Mouse (Mus musculus): ENCODE measurements around the gene 2010003K11Rik.
"Not testable (repeated sequence)": the region's sequence is repeated elsewhere in the genome, so short reads cannot be mapped to it uniquely, and the experiment has no call there.

2010003K11Rik gene

DNA sequence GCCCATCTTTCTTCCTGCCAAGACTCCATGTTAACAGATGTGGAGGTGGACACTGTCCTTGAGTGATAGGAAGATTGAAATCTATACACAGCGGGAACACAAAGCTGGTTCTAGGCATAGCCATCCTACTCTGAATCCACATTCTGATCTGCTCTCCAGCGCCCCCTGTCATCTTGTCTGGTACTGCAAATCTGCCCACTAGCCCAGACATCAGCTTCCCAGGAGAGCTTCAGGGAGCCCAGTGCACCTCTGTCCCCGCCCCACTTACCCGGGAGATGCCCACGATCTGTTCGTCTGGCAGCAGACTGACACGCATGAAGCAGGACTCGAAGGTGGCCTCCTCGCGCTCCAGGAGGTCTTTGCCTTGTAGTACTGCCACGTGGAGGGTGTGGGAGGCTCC lies 42.2 kb downstream of the 2010003K11Rik start:
- DNase-seq (ENCODE audit: low spot score), result peak; percentile 50

DNA sequence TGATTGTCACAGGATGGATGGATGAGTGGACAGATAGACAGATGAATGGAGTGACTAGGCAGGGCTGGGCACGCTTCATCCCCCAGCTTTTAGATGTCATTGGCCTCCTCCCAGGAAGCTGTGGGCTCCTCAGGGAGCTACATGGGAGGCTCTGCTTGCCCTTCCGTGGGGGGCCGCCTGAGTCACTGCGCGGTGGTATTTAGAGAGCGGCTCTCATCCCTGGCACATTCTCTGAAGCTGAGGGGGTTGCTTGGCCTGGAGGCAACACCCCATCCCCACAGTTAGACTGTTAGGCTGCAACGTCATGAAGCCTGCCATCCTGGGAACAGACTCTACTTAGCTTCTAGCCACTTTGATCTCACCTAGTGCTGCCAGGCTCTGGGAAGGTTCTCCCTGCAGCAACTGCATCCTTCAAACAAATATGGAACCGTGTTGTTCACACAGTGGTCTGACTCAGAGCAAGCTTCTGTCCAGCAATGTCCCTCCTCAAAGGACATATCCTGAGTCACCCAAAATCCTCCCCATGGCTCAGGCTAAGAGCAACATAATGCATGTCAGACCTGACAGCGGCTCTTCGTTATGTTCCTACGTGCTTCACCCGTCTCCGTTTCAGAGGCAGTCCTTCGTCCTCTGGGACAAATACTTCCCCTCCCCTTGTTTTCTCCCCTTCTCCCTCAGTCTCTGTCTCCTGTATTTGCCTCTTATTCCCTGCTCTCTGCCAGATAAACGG lies 43.1 kb downstream of the 2010003K11Rik start:
- no peak for DNase-seq (ENCODE audit: low spot score)

DNA sequence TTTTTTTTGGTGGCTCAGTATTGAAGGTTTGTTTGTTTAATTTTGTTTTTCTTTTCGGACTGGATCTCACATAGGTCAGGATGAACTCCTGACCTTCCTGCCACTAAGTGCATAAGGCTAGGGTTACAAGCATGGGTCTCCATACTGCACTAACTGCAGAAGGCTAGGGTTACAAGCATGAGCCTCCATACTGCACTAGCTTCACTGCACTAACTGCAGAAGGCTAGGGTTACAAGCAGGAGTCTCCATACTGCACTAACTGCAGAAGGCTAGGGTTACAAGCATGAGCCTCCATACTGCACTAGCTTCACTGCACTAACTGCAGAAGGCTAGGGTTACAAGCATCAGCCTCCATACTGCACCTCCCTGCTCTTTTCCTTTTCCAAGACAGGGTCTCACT lies 44.3 kb downstream of the 2010003K11Rik start:
- not testable (repeated sequence) for DNase-seq (ENCODE audit: low spot score)

DNA sequence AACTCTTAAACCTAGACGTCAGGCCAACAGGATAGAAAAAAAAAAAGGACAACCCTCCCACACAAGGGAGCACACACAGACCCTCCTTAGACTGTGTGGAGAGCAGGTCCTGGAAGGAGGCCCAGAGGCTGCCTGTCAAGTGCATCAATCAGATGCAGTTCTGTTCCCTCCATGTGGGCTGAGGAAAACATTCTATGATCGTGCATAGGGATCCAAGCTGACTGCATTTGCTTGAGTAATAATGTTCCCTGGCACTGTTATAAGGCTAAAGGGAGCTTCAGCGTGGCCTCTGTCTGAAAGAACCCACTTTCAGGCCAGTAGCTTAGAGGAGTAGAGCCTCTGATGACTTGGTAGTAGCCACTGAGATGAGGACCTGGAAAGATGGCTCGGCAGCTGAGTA lies 45.9 kb downstream of the 2010003K11Rik start:
- DNase-seq (ENCODE audit: low spot score), result no peak

DNA sequence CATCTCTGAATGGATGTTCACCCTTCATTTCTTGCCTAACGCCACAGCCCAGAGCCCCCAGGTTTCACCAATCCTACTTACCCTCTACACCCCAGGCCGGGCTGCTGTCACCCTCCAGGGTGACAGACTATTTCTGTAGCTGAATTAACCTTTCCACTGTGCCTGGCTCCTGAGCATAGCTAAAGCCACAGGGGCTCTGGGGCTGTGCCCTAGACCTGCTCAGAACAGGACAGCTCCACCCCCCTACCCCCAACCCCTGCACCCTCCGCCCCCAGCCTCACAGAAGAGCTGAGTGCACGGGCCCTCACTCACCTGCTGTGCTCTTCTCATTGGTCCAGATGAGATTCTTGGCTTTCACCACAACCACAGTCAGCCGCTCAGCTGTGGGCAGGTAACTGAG lies 46.4 kb downstream of the 2010003K11Rik start:
- DNase-seq (ENCODE audit: low spot score), result no peak

DNA sequence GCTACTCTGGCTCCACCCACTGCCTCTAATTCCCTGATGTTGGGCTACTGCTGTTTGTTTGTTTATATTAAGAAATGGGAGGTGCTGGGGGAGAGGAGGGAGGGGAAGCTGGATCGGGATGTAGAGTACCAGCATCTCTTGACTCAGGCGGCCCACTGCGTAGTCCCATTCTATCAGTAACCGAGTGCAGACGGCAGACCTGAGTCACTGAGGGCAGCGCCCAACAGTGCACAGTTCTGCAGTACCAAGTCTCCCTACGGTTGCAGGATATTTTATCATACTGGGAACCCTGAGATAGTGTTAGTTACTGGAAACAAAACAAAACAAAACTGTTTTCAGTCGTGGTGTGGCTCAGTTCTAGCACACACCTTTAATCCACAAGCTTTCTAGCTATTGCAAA lies 47.3 kb downstream of the 2010003K11Rik start:
- DNase-seq (ENCODE audit: low spot score), result no peak

DNA sequence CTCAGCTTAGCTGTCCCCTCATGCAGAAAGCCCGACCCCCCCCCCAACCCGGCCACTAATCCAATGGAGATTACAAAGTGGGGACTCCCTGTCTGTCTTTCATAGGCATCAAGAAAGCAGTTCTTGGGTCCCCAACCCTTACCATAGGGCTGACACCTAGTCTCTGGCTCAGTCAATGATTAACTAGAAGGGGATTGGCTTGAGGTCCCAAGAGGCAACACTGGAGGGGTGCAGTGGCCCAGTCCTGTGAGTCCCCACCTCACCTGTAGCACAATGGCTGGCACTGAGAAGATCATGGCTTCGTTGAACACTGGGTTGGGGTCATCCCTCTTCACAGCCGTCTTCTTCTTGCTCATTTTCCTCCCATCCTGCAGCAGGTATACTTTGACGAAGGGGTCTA lies 47.7 kb downstream of the 2010003K11Rik start:
- no peak for DNase-seq (ENCODE audit: low spot score)

DNA sequence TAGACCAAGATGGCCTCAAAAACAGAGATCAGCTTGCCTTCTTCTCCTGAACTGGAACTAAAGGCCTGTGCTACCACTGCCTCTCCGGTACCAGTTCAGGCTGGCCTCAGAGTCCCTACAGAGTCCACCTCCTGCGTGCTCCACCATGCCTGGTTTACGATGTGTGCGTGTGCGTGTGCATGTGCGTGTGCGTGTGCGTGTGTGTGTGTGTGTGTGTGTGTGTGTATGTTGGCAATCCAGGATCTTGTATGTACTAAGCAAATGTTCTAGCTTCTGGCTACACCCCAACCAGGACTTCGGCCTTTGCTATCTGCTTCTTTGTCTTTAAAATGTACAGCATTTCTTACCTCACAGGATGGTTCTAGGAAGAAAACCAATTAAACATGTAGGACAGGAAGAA lies 49.2 kb downstream of the 2010003K11Rik start:
- no peak for DNase-seq (ENCODE audit: low spot score)

DNA sequence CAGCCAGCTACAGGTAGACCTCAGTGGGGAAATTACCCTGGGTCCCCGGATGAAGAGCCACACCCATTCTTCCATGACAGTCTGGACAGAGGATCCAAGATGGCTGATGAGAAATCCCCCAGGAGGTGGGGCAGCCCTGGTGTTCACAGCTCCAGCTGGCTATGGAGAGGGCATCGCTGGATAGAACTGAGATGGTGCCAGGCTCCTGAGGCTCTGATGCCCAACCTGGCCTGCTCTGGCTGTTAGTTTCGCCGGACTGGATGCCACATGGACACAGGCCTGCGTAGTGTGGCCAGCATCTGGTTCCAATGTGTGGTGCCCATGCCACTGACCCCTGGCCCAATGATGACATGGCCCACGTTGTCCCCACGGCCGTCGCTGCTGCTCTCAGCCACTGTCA lies 50.9 kb downstream of the 2010003K11Rik start:
- DNase-seq (ENCODE audit: low spot score), result no peak
